Mouse (Mus musculus) myocyte (in vitro differentiated cells): ENCODE data around the gene Atxn3.
A peak's percentile ranks its signal among the peaks of the same experiment; 100 is the strongest.

Source experiments
- CEBPB ChIP-seq: IDR thresholded peaks from 2 replicates; pipeline ENCODE4 v1.6.1; 2011; ENCODE audit warnings: mild to moderate bottlenecking, moderate library complexity; ENCODE audit not compliant: poor library complexity, insufficient read depth, severe bottlenecking
- E2F4 ChIP-seq: IDR thresholded peaks from one replicate; pipeline ENCODE4 v1.6.1; 2011; ENCODE audit warnings: mild to moderate bottlenecking, control low read depth, moderate library complexity; ENCODE audit not compliant: insufficient read depth
- MAX ChIP-seq: IDR thresholded peaks from one replicate; pipeline ENCODE4 v1.6.1; 2011; ENCODE audit warnings: low read depth, mild to moderate bottlenecking, control low read depth
- MYOG ChIP-seq, 3 experiments: IDR thresholded peaks; one replicate each; pipeline ENCODE4 v1.6.1; 2011; ENCODE audit warnings: control low read depth in 2 of 3, low read depth in 2 of 3, mild to moderate bottlenecking in 2 of 3; ENCODE audit not compliant: insufficient read length in 2 of 3, control insufficient read depth in 1 of 3, insufficient read depth in 1 of 3
- POLR2A ChIP-seq: IDR thresholded peaks from one replicate; pipeline ENCODE4 v1.6.1; 2011; ENCODE audit warnings: low read depth, mild to moderate bottlenecking, control low read depth, moderate library complexity; ENCODE audit not compliant: insufficient read length
- POLR2AphosphoS2 ChIP-seq: IDR thresholded peaks from one replicate; pipeline ENCODE4 v1.6.1; 2011; ENCODE audit warnings: low read depth, control low read depth; ENCODE audit not compliant: insufficient read length
- REST ChIP-seq: IDR thresholded peaks from one replicate; pipeline ENCODE4 v1.6.1; 2011; ENCODE audit warnings: mild to moderate bottlenecking, control low read depth, moderate library complexity; ENCODE audit not compliant: insufficient read depth, insufficient read length
- SRF ChIP-seq: IDR thresholded peaks from one replicate; pipeline ENCODE4 v1.6.1; 2011; ENCODE audit warnings: low read depth; ENCODE audit not compliant: control insufficient read depth, insufficient read length
- TCF12 ChIP-seq: IDR thresholded peaks from one replicate; pipeline ENCODE4 v1.6.1; 2011; ENCODE audit warnings: mild to moderate bottlenecking, control low read depth; ENCODE audit not compliant: poor library complexity, insufficient read depth, severe bottlenecking
- USF1 ChIP-seq: IDR thresholded peaks from one replicate; pipeline ENCODE4 v1.6.1; 2011; ENCODE audit warnings: low read depth, mild to moderate bottlenecking, control low read depth, moderate library complexity

DNA sequence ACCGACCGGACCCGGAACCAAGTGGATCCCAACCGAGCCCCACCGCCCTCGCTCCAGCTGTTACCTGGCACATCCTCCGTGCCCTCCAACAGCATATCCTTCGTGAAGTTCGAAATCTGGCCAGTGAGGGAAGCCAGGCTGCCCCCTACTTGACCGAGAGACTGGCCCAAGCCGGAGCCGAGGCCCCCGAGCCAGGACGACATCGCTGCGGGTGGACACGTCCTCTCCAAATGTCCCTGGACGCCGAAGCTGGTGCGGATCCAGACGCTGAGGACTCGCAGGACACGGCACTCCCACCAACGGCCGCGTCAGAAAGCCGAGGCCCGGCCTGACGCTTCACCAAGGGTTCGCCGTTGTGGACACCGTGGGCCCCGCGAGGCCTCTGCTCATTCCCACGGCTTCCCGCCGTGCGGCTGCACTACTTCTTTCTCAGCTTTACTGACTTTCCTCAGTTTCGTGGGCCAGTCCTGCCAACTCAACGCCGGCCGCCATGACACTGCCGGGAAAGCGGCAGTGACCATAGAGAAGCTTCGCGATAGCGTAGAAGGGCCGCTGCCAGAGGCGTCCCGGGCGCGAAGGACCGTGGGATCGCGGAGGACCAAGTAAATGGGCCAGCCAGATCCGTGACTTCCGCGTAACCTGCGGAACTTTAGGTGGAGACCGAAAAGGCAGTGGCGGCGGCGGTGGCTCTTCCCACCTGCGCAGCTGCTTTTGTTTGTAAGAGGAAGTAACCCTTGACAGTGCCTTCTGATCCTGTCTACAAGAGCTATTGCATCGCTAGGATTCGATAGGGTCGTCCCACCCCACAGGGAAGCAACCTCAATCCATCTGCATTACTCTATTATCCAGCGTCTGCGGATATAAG is 45.2 kb downstream of the Atxn3 start, which contains the start of gene Trip11:
- TF ChIP-seq TCF12 = no peak
- TF ChIP-seq USF1 = no peak
- peak; percentile 87 for TF ChIP-seq POLR2A
- TF ChIP-seq SRF = no peak
- TF ChIP-seq MYOG (IDR thresholded peaks at IDR 0.05; ENCODE audit: control insufficient read depth in 1 of 3, insufficient read depth in 1 of 3, insufficient read length in 2 of 3, low read depth in 2 of 3) = peak in 1 of 3 experiments; percentile 53
- no peak for TF ChIP-seq E2F4
- no peak for TF ChIP-seq REST
- peak; percentile 76 for TF ChIP-seq POLR2AphosphoS2
- no peak for TF ChIP-seq MAX
- TF ChIP-seq CEBPB = no peak
